7 mouse cellular contexts compared by ENCODE assay signal in the genomic region with DNA sequence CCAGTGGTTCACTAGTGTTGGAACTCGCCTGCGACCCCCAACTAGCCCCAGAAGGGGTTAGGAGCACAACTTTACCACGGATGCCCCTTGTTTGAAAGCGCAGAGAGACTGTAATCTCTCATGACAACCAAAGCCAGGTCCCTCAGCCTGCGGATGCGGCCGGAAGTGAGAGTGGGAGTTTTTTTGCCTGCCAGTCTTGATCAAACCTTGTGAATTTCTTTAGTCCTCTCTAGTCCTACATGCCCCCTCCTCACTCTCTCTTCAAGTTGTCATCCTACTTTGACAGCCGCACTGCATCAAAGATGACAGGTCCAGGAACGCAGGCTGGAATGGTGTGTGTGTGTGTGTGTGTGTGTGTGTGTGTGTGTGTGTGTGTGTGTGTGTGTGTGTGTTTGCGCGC. TPM values are rescaled to one million over a fixed set of nuclear protein-coding genes. Genes with fewer than 3 reads are reported as not detected.
DNase-seq lines count a peak whose midpoint lies in the region; ATAC-seq and TF ChIP-seq lines count a peak whose summit lies in the region.

No protein-coding gene starts in this region.

- H3K4me3 ChIP-seq in heart, postnatal 0 days (ENCODE audit: low read depth, low read length): peak overlapping the region; percentile 93
- peak overlapping the region; percentile 92 for H3K4me3 ChIP-seq in liver, embryonic 16.5 days (ENCODE audit: low read depth, low read length)

- TF ChIP-seq CTCF in brain, embryonic 14.5 days (IDR thresholded peaks at IDR 0.05; ENCODE audit: borderline replicate concordance, extremely low read depth, insufficient read depth, insufficient read length): no peak
- no peak for TF ChIP-seq CTCF in heart, postnatal 0 days (IDR thresholded peaks at IDR 0.05; ENCODE audit: low read depth)

- peak; percentile 35 to 48 for DNase-seq in spleen, postnatal 36 days (ENCODE audit: low spot score in 2 of 2)
- DNase-seq in spleen, adult 18-20 months: no peak
- DNase-seq in brain, embryonic 14.5 days (ENCODE audit: low read depth): peak; percentile 72
- peak; percentile 29 for DNase-seq in heart, postnatal 0 days (ENCODE audit: low spot score)
- DNase-seq in retina, embryonic 14.5 days (ENCODE audit: low spot score): peak; percentile 57
- DNase-seq in gastrocnemius, postnatal 14 days: no peak

- intact Hi-C loops in gastrocnemius, postnatal 14 days (cut with DNase I; ENCODE audit: low total_unique reads): no loop called here

- no peak for TF ChIP-seq EP300 in heart, postnatal 0 days (IDR thresholded peaks at IDR 0.05; ENCODE audit: low read depth)

- TF ChIP-seq POLR2A in brain, embryonic 14.5 days (IDR thresholded peaks at IDR 0.05; ENCODE audit: borderline replicate concordance, extremely low read depth, insufficient read depth, insufficient read length, poor library complexity, severe bottlenecking): no peak

- H3K27ac ChIP-seq in heart, postnatal 0 days (ENCODE audit: low read depth): peak overlapping the region; percentile 86
- peak overlapping the region; percentile 89 for H3K27ac ChIP-seq in liver, embryonic 16.5 days (ENCODE audit: low read length)

- peak; percentile 14 for ATAC-seq in heart, postnatal 0 days (ENCODE audit: insufficient read depth, low read depth)
- peak; percentile 11 for ATAC-seq in liver, embryonic 16.5 days (ENCODE audit: low read depth)

- H3K27me3 ChIP-seq in heart, postnatal 0 days (ENCODE audit: control insufficient read depth, insufficient read depth, low read length): no peaks in the 10 kb centered on the region
- no peaks in the 10 kb centered on the region for H3K27me3 ChIP-seq in liver, embryonic 16.5 days (ENCODE audit: control insufficient read depth, insufficient read depth, low read depth, low read length)

- no peaks in the 10 kb centered on the region for H3K4me1 ChIP-seq in heart, postnatal 0 days (ENCODE audit: control insufficient read depth, insufficient read depth)
- peaks cover 6% of the 10 kb centered on the region for H3K4me1 ChIP-seq in liver, embryonic 16.5 days (ENCODE audit: control insufficient read depth, low read depth, low read length)

- no peaks in the 10 kb centered on the region for H3K36me3 ChIP-seq in heart, postnatal 0 days (replicated peaks; ENCODE audit: control insufficient read depth, insufficient read depth, low read length)
- H3K36me3 ChIP-seq in liver, embryonic 16.5 days (ENCODE audit: control insufficient read depth, insufficient read depth): no peaks in the 10 kb centered on the region

- peak overlapping the region; percentile 76 for H3K4me2 ChIP-seq in heart, postnatal 0 days (ENCODE audit: low read depth, low read length)
- H3K4me2 ChIP-seq in liver, embryonic 16.5 days (ENCODE audit: low read depth, low read length): peak overlapping the region; percentile 92

- peak overlapping the region; percentile 77 for H3K9ac ChIP-seq in heart, postnatal 0 days (replicated peaks; ENCODE audit: low read depth, low read length)
- peak overlapping the region; percentile 92 for H3K9ac ChIP-seq in liver, embryonic 16.5 days (ENCODE audit: low read depth, low read length)

- H3K9me3 ChIP-seq in heart, postnatal 0 days (replicated peaks; ENCODE audit: control insufficient read depth, low read length): no peaks in the 10 kb centered on the region
- no peaks in the 10 kb centered on the region for H3K9me3 ChIP-seq in liver, embryonic 16.5 days (replicated peaks; ENCODE audit: control insufficient read depth, low read length)

- 1% methylated on average over 11 of the region's 11 CpGs for WGBS in heart, postnatal 0 days
- 3% methylated on average over 11 of the region's 11 CpGs for WGBS in liver, embryonic 16.5 days (ENCODE audit: insufficient replicate concordance)

RNA-seq across cellular contexts. Expression of a gene that starts 0.5 kb away (rescaled TPM):
- polyA plus RNA-seq in brain, embryonic 14.5 days (2012; rRNA removed): 12.7 and 14.6 TPM in 2 replicates
- total RNA-seq in heart, postnatal 0 days (2014; rRNA removed; ENCODE audit: low replicate concordance): 14.5 and 24.3 TPM in 2 replicates
- polyA plus RNA-seq in heart, postnatal 0 days (2015; fragmentation: Nextera tagmentation; extraction: Ambion mirVana): 29.7 and 32.2 TPM in 2 replicates
- polyA plus RNA-seq in liver, embryonic 16.5 days (2015; fragmentation: Nextera tagmentation; extraction: Ambion mirVana): 10.8 and 12.1 TPM in 2 replicates
- 10 to 100 TPM; 19.9 to 25.1 TPM for total RNA-seq in gastrocnemius, postnatal 14 days (2021)

Comparison
In these comparisons a context has a peak if more than half of its experiments do, and no peak if none do; other contexts are left out.
1. DNase-seq: peak in spleen, postnatal 36 days (2 of 2), brain, embryonic 14.5 days (single experiment), heart, postnatal 0 days (single experiment) and retina, embryonic 14.5 days (single experiment); none in spleen, adult 18-20 months (0 of 2) and gastrocnemius, postnatal 14 days (single experiment).